Mouse (Mus musculus) layer of hippocampus, adult 11-12 months (tissue): ENCODE results near the gene B4galnt1.
"Not testable (repeated sequence)": the region's sequence is repeated elsewhere in the genome, so short reads cannot be mapped to it uniquely, and the experiment has no call there.

Experiments
- DNase-seq: peaks from one replicate; pipeline ENCODE4 v3.0.0; 2022; ENCODE audit warnings: low spot score

The B4galnt1 gene

DNA sequence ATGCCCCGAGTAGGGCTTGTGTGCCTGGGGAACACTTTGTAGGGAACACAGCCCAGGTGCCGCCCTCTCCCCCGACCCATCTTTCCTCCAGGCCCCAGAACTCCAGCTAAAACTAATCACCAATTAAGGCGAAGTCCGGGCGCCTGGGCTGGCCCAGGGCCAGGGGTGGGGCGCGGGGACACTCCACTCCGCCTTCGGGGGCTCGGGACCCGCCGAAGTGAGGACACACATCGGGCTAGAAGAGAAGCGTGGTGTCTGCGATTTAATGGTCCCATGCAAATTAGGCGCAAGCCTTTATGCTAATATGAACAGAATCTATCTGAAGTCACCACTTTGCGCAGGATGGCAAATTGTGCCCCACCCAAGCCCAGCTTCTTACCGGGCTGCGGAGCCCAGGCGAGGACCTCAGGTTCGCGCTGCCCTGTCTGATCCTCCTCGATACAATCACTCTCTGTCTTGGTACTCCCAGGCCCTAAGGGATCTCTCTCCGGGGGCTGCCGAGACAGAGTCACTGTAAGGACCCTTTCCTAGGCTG, 24.2 kb downstream of the B4galnt1 start:
- no peak for DNase-seq

DNA sequence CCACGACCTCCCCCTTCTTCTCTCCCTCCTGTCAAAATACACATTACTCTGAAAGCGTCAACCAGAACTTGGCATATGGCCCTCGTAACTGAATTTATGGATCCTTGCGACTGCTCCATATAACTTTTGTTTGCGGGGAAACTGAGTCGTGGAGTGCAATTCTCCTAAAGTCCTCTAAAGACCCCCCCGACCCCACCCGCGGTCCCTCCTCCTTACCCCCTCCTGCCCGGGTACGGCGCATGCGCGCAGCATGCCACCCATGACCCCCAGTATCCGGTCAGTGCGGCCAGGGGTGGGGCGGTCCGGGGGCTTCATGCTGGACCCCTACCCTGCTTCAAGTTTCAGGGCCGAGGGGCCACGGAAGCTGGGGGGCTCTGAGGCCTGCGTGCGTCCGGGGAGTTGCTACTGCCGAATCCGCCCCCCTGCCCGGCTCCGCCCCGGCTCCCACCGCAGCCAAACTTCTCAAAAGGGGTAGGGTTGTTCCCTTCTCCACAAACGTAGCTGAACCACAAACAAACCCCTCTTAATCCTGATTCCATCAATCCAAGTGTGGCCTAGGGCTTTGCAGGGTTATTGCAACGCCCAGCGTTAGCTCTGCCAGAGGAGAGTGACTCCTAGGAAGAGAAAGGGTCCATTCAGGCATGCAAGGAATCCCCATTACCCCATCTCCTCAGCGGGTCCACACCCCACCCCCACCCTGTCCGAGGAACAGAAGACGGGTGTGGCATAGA, 24.8 kb downstream of the B4galnt1 start, which contains the start of gene Arhgef25:
Gene Arhgef25, minus strand, starts transcription at position 433 of the 731 bp plus-strand sequence.
- peak; percentile 30 for DNase-seq

DNA sequence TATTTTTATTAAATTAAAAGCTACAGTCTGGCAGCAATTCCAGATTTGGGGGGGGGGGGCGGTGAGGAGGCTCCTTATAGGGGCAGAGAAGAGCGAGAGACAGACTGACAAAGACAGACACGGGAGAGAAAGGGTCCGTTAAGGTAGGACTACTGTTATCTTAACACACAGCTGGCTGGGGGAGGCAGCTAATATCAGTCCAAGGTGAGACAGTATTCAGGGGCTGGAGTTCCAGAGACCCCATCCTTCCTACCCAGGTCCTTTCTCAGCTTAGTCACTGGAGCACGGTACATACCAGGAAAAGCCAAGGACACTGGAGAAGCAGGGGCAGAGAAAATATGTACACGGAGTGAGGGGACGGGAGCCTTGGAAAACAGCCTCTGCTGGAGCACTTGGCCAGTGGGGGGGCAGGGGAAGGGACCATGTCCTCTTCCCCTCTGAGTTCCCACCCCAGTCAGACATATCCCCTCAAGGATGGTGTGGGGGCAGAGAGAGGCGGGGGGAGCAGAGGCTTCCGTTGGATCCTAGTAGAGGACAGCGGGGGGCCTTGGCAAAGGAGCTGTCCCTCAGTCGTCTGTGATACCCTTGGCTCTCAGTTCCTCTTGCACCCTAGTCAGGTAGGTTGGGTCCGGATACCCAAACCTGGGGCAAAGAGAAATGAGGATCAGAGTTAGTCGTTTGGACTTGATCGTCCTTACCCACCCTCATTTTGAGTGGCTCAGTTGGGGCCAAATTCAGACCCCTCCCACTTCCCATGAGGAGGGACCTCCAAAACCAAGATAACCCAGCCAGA, 25.6 kb downstream of the B4galnt1 start:
- DNase-seq: no peak

DNA sequence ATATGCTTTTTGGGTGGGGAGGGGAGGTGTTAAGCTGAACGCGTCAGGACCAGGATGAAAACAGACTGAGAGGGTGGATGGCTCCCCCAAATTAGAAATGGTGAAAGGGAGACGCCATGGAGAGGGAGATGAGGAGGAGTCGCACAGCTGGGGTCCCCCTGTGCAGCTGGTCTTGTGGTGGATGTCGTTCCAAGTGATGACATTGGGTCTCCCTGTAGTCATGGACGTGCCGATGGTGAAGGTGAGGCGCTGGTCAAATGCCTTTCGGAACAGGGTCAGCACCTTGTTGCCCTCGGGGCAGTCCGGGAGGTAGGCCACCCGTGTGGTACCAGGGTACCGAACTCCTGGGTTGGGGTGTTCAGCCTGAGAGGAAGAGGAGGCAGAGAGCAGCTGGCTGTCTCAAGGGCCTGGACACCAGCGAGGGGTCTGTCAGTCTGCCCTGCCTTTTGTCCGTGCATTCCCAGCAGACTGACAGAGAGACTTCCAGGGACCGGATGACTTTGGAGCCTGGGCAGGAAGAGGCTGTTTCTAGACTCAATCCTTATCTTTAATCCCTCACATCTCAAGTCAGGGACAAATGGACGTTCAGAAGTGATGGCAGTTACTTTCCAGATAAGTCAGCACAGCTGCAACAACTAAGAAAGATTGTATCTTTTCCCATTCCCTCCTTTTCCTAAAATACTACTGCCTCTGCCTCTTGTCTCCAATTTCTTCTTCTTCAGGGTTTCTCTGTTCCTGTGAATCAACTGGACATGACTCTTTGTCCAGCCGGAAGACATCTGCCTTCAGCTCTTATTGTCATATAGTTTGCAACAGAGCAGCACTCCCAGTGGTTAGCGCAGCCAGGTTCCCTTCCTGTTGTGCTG, 26.4 kb downstream of the B4galnt1 start:
- DNase-seq: no peak

DNA sequence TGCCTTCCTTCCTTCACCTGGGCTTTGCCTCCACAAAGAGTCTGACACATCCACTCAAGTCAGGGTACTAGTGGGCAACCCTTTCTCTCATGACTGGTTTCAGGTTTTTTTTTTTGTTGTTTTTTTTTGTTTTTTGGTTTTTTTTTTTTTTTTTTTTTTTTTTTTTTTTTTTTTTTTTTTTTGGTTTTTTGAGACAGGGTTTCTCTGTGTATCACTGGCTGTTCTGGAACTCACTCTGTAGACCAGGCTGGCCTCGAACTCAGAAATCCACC, 27.0 kb downstream of the B4galnt1 start:
- not testable (repeated sequence) for DNase-seq

DNA sequence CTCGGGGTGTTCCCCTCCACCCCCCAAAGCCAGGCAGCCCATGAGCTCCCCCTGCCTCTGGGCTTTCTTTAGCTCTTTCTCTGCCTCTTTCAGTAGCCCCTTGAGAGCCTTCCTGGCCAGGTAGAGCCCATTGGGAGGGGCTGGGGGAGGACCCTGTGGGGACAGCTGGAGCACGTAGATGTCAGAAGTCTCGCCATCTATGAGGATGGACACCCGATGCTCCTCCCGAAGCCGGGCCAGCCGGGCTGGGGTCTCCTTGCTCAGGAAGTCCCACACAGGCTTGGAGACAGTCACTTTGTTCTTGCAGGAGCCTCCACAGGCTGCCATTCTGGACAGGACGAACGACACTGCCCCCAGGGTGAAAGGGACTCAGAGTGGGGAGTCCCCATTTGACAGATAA, 28.0 kb downstream of the B4galnt1 start:
- DNase-seq: no peak

DNA sequence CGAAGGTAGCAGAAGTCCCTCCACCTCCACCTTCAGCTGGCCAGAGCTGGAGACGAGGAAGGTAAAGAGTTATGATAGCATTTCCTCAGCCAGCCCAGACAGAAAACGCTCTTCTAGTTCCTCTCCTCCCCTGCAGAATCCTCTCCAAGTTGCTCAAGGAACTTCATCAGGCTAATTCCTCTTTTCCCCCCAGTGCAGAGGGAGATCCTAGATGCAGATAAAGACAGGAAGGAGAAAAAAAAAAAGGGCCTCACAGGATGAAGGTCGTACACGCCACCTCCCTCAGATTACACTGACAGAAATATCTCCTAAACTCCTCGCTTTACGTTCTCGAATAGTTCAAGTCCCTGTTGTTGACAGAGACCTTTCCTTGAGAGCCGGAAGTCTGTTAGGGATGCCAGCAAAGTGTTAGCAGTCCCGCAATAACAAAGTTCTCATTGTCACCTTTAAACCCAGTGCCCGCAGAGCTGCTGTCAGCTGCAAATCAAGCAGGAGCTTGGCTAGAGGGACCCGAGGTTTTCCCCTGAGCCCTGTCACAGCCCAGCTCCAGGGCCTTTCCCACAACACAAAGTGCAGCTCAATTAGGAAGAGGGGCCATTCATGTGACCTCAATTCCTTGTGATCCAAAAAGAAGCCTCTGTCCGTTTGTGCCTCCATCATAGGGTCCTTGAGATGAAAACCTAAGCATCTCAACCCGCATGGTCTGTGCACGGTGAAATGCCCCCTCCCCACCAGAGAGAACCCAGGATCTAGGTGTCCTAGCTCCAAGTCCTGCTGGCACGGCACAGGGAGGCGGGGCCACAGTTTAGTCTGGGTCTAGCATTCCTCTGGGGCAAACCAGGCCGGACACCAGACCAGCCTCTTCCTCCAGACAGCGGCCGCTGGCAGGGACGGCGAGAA, 29.7 kb downstream of the B4galnt1 start:
- DNase-seq: no peak

DNA sequence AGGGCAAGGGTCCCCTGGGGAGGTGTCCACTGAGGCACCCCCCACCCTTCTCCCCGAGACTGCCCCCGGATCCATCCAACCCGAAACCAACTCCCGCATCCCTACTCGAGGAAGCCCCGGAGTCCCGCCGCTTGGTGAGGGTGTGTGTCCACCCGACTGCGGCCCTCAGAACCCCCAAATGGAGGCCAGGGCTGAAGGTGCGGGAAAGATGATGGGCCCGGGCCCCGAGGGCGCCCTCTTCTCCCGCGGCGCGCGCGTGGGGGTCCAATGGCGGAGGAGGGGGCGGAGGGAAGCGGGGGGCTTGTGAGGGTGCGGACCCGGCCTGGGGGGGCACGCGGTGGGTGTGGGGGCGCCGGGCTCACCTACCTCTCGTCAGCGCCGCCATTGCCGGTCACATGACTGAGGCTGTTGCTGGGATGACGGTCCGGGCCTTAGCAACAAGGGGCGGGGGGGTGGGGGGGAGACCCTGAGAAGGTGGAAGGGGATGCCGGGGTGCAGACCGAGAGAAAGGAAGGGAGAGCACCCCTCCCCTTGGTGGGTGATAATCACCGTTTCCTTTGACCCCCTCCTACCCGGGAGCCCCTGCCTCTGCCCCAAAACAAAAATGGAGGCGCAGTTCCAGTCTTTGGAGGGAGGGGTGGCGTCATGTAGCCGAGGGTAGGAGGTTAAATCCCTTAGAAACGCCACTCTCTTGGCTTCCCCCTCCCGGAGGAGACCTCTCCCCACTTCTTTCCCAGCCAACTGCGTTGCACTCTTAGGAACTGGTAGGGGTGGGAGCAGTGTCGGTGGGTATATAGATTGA, 30.5 kb downstream of the B4galnt1 start, which contains the start of gene Dtx3:
Gene Dtx3, minus strand, starts transcription at position 401 of the 802 bp plus-strand sequence.
- DNase-seq: no peak

DNA sequence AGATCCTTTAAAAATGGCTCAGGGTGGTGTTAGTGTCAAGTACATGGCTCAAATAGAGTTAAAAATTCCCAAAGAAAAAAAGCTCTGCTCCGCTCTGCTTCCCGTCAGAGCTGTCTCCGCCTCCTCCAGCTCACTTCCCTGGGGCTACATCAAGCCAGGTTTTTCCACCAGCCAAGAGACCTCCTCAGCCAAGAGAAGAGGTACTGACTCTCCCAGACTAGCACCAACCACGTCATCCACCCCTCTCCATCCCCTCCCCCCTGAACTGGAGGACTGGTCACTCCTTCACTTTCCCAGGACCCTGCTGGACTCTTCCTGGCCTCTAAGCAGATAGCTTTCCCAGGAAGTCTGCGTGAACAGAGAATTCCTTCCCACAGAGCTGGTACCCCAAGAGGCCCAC, 31.4 kb downstream of the B4galnt1 start:
- peak; percentile 71 for DNase-seq

DNA sequence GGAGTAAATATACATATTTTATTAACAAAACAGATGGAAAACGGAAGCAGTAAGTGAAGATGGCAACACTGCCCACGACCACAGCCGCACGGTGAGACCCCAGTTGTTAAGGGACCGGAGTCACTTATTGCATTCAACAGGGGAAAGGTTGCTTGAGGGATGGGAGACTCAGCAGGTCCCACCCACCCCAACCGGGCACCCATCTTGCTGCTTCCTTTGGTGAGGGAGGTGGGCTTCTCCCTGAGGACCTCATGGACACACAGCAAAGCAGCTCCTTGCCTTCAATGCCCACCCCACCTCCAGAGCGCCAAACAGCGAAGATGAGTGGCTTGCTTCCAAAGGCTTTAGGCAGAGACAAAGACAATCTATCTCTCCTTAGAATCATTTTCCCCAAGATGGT, 32.1 kb downstream of the B4galnt1 start:
- no peak for DNase-seq

DNA sequence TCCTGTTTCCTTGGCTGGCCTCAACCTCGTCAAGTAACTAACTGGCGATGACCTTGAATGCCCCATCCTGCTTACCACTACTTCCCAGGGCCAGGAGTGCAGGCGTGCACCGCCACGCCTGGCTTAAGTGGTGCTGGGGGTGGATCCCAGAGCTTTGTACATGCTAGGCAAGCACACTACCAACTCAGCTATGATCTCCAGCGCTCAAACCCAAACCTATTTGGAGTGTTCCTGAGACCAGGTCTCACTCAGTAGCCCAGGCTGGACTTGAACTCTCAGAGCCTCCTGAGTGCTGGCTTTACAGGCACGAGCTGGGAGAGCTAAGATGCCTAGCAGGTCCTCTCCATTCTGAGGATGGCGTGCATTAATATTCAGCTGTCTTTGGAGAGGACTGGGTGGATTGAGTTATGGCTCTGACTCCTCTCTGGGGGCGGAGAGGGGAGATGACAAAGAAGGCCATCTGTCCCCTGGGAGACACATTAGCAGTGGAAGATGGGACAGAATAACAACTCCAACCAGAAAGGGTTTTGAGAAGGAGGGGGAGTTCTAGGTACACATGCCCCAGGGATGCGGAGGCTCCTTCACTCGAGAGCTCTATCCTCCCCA, 32.6 kb downstream of the B4galnt1 start:
- DNase-seq: no peak

DNA sequence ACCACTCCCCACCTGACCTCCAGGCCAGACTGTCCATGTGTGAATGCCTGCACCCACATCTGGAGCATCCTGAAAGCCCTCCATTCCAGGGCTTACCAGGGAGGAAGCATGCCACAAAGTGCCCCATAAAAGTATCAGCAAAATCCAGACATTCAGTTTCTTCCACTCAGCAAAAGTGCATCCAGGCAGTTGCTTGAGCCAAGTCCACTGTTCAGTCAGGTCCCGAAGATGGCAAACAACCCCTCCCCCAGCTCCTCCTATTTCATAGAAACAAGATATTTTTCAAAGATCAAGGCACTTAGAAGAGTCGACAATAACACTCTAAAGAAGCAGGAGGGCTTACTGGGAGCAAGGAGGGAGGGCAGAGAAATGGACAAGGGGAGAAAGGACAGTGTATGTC, 33.5 kb downstream of the B4galnt1 start:
- no peak for DNase-seq

DNA sequence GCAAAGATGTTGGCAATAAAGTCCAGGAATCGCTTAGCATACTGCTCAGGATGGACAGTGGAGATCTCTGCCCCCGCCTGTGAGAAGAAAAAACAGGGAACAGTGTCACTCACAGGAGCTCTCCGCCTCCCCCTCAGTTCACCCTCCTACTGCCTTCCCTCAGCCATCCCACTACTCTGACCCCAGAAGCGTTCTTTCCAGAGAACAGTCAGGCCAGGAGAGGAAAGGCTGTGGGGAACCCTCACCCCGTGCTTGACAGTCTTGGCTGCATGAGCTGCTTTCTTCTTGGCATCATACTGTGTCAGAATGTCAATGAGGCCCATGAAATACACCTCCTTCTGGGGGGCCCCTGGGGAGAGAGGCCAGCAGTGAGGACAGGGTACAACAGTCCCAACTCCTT, 34.0 kb downstream of the B4galnt1 start:
- DNase-seq: no peak

DNA sequence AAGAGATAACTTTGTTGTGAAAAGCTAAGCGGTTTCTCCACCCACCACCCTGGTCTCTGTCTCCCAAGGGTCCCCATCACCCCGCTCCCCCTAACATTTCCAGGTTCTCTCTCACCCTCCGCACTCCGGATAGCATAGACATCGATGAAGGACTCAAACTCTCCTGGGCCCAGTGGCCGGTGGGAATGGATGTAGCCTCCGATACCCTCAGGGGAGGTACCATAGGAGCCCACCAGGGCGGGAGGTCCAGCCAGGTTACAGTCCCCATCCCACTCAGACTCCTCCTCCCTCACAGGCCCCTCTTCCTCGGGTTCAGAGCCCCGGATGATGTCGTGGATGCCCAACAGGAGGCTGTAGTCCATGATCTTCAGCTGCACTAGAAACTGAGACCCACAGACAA, 34.4 kb downstream of the B4galnt1 start:
- DNase-seq: no peak

DNA sequence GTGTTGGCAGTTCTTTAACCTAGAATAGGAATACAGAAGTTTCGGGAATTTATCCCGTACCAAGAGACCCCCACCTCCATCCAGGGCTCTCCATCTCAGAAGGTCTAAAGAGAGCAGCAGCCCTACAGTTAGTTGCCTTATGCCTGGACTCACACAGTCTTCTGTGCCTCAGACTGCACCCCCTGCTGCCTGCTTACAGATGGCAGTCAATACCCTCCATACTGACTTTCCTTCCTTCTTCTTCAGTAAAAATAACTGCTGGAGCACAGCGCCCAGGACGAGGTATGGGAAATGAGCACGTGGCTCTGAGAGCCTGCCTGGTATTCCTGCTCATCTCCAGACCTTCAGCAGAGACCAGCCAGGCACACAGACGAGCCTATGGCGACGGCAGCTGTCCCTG, 35.3 kb downstream of the B4galnt1 start:
- DNase-seq: no peak

DNA sequence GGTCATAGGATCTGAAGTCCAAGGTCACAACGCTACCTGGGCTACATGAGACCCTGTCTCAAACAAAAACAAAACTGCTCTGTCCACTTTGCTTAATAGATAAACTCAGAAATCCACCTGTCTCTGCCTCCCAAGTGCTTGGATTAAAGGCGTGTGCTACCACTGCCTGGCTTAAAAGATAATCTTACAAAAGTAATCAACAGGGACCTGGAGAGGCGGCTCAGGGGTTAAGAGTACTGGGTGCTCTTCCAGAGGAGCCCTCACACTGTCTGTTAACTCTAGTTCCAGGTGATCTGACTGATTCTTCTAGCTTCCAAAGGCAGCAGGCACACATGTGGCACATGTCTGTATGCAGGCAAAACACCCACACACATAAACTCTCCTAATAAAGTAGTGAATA, 38.1 kb downstream of the B4galnt1 start:
- no peak for DNase-seq

DNA sequence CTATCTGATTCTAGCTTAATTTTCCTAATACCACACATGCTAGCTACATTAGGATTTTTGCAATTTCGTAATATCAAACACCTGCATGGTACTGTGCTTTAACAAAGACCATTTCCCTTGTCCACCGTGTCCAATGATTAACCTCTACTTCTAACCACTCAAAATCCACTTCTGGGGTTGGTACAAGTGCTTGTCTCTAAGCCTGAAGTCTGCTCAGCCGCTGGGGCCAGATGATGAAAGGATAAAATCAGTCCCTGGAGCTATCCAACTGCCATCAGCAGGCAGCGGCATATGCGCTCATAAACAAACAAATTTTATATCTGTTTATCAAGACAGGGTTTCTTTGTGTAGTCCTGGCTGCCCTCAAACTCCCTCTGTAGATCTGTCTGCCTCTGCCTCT, 39.6 kb downstream of the B4galnt1 start:
- DNase-seq: no peak

DNA sequence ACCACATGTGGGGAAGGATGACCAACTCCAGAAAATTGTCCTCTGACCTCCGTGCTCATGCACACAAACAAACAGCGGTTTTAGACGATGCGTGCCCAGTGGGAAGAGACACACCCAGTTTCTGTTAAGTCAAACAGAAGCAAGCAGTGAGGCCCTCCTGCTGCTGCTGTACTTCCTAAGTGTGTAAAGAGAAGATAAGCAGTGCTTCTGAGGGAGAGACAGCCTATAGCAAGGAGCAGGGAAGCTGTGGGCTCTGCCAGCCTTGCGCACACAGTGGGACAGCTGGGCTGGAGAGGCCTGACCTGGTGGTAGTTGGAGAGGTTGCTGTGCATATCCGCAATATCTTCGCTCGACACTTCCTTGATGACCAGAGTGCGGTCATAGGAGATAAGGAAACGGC, 40.3 kb downstream of the B4galnt1 start:
- DNase-seq: no peak

DNA sequence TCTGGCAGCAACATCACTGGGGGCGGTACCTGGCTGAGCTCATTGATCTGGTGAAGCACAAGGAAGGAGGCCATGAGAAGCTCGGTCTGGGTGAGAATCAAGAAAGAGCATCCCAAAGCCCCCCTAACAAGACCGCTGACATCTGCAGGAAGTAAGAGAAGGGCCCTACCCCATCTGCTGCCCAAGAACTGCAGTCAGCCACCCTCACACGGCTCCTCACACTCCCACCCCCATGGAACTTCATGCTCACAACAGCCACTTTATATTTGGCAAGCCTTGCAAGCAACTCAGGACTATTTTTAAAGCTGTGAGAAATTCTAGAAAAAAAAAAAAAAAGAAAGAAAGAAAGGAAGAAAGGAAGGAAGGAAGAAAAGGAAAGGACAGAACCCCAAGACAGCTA, 43.9 kb downstream of the B4galnt1 start:
- no peak for DNase-seq

DNA sequence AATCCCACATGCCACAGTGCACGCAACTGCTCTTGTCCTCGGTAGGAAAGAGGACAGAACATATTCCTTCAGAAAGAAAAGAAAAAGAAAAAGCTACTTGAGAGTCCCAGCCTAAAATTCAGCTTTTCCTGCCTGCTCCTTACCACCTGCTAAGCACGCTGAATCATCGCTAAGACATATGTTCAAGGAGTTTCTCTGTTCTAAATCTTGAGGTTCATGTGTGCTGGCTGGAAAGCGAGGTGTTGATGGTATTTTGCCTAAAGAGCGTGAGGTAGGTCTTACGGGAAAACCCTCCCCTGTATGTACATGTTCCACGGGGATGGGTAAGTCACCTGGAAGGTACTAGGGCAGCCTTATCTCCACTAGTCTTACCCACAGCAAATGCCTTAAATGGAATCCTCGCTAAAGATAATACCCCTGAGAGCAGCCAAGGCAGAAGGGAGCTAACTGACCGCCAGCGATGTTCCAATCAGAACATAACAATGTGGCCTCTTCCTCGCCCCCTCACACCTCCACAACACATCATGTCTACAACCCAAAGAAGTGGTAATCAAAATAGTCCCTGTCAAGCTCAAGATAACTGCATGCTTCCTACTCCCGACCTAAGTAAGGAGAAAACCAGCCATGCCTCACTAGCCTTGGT, 45.0 kb downstream of the B4galnt1 start:
- DNase-seq: no peak
